Mouse (Mus musculus) stomach, postnatal 0 days (tissue): ENCODE data around the gene Cdc42ep5.

Experiments
- CTCF ChIP-seq: IDR thresholded peaks from 2 replicates; pipeline ENCODE4 v1.5.1; 2016; ENCODE audit warnings: antibody characterized with exemption, low read depth, mild to moderate bottlenecking, moderate library complexity
- EP300 ChIP-seq: optimal IDR thresholded peaks from 2 replicates; pipeline ENCODE3; 2016; ENCODE audit warnings: antibody characterized with exemption

DNA sequence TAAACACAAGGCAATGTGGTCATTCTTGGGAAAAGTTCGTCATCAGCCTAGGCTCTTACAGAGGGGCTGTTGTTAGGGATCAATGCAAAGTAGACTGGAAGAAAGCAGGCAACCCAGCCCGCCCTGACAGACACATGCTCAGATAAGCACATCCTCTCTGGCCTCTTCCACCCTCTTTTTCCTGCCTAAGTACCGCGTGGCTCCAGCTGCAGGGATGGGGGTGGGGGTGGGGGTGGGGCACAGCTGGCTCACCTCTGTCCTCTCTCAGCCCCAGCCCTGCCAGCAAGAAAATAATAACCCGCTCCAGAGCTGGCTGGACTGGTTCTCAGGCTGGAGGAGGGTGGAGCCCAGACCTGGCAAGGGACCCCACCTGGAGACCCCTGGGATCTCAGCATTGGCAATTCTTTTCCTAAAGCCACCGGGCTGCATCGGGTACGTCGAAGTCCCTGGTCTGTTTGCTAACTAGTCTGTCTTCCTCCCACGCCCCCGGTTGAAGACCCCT is 1.0 kb downstream of the Cdc42ep5 start:
- TF ChIP-seq CTCF (no peak), EP300 (no peak)
